Mouse (Mus musculus): Measurements from ENCODE around the gene Vcan.
"Not testable (repeated sequence)": the region's sequence is repeated elsewhere in the genome, so short reads cannot be mapped to it uniquely, and the experiment has no call there.

The Vcan gene

DNA sequence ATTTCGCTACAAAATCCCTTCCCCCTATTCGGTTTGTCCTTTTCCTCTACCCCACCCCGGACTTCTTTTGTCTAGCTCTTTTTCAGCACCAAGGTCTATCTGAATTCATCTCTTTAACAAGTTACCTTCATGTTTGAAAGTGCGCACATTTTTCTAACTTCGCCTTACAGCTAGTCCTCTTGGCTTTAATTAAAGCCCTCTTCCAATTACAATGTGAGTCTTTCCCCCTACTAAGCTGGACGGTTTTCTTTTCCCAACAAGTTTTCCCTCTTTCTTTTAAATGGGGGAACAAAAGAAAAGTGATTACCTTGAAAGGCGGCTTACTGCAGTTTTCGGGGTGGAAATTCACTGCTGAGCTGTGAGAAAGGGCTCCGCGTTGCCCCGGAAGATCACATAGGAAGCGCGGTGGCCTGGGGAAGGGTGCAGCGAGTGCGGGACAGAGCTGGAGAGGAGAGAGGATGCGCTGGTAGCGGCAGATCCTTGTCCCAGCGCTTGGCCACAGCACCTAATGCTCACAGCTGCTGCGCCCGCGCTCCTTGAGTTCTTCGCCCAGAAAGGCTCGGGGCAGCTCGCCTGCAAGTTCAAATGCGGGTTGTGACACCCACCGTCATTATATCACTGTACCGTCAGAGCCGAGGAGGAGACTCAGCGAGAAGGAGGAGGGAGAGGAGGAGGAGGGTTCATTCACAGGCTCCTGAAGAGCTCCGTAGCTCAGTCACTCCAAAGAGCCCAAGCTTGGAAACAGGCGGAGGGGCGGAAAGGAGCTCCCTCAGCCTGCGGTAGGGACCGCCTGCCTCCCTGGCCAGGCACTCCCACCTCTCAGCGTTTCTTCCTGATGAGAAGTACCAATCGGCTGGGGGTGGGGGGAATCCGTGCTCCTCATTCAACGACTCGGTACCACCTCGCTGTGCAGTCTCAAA lies at the start of gene Vcan:
Vcan (minus strand) TSS at position 744 of the 920 bp plus-strand sequence.
- DNase-seq: peak; percentile 52 to 61

DNA sequence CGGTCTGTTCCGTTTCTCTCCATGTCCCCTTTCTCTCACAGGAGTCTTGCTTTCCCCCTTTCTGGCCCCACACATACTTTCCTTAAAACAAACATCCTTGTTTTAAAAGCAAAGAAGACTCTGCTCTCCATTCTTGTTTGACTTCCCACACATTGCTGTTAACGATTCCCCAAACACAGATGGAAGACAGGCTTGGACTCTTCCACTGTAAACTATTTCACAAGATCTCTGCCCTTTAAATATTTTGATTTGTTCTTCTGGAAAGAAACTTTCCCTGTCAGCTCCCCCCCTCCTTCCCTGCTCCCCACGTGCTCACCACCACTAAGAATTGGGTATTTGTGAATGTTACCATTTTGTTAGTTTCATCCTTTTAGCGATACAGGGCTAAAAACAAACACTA lies 49.2 kb upstream of the Vcan start:
- no peak for DNase-seq

- no peak for DNase-seq
These were observed 40.6 kb upstream of the Vcan start for GRCm38 (mm10) chr13:89782886-89783285.

GRCm38 (mm10) chr13:89780276-89780675 lies 38.0 kb upstream of the Vcan start:
- DNase-seq: no peak

DNA sequence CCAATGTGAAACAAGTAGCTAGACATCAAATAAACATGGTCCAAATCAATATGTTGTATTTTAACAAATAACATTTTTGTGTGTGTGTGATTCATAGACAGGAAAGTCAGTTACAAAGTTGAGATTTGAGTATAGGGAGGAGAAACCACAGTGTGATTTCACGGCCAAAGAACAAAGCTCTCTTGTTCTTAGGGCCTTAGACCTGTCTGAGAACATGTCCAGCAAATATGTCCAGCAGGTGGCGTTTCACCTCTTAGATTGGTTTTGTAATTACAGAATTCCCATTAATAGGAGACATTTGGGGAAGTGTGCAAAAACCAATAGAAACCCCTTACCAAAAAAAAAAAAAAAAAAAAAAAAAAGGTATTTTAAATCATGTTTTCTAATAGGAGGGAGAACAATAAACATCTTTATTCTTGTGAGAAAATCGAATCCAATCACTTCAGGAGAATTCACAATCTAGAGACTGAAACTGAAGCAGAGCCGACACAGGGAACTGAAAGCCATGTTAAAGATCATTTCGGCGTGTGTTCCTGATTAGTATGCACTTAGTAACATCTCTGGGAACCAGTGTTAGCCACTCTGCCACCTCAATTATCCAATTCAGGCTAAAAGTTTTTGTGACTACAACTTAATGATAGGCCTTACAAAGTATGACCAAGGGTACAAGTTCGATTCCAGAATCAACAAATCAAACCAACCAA lies 37.1 kb upstream of the Vcan start:
- peak; percentile 87 to 92 for DNase-seq

DNA sequence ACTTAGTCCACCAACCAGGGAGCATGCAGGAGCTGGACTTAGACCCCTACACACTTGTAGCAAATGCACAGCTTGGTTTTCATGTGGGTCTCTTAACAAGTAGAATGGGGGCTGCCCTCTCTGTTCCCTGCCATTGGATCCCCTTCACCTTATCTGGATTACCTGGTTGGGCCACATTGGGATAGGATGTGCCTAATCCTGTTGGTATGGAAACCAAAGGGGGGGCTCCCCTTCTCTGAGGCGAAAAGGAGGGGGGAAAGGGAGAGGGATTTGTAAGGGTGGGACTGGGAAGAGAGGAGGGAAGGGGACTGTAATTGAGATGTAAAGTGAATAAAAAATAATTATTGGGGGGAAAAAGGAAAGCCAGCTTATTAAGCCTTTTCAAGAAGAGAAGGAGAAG lies 35.5 kb upstream of the Vcan start:
- DNase-seq: no peak

DNA sequence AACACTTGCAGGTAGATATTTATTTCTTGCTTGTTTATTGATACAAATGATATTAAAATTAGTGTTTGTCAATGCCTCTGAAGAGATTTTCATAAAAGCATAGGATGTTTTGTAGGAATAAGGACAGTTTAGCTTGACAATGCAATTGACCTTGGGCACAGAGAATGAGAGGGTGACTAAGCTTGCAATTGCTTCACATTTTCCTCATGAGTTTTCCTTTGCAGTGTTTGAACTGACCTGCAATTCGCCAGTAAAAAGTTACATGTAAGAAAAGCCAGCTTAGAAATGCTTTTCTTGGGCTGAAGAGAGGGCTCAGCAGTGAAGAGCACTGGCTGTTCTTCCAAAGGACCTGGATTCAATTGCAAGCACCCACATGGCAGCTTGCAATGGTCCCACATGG lies 34.8 kb upstream of the Vcan start:
- no peak for DNase-seq

DNA sequence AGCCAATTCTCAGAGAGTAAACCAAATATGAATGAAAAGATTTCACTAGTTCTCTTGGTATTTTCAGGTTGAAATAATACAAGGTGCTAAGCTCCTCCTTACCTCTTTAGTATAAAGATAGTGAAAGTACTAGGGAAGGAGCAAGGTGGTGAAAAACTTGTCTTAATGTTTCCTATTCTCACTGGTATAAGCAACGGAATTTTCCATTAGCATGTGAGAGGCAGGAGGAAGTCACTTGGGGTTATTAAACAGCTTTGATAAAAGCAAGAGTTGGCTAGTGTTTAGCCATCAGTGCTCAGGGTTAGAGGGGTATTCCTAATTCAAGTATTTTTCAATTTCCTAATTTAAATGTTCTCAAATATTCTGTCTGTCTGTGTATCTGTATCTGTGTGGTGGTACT lies 24.2 kb upstream of the Vcan start:
- DNase-seq: no peak

- no peak for DNase-seq
These were observed 23.7 kb upstream of the Vcan start for GRCm38 (mm10) chr13:89765966-89766365.

DNA sequence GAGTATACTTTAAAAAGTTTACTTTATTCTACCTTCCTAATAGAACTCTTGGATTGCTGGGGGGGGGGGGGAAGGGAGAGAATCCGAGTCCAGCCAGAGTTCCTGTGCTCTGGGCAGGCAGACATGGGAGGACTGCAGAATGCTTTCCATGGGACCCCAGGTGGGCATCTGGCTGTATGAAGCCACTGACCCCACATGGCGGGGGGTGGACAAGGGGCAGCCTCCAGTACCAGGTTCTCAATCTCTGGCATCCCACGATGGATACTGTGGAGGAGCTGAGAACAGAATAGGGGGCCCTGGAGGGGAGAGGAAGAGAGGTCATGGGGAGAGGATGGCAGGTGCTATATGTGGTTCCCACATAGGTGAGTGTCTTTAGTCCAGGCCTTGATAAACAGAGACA lies 20.0 kb upstream of the Vcan start:
- DNase-seq: no peak

GRCm38 (mm10) chr13:89756347-89756746 lies 14.0 kb upstream of the Vcan start:
- DNase-seq: no peak

DNA sequence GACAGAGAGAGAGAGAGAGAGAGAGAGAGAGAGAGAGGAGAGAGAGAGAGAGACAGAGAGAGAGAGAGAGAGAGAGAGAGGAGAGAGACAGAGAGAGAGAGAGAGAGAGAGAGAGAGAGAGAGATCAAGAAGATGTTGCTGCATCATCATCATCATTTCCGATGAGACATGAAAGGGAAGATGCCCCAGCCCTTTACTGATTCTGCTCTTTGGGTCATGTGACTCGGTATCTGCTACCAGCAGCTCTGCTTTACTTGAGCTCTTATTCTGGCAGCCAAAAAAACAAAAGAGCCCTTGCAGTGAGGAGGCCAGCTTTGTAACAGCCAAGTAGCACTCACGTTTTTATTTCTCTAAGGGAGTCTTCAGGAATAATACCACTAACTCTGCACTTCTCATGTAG lies 8.3 kb upstream of the Vcan start:
- DNase-seq: not testable (repeated sequence)

GRCm38 (mm10) chr13:89743201-89743600 lies 892 bp upstream of the Vcan start:
- DNase-seq: no peak

DNA sequence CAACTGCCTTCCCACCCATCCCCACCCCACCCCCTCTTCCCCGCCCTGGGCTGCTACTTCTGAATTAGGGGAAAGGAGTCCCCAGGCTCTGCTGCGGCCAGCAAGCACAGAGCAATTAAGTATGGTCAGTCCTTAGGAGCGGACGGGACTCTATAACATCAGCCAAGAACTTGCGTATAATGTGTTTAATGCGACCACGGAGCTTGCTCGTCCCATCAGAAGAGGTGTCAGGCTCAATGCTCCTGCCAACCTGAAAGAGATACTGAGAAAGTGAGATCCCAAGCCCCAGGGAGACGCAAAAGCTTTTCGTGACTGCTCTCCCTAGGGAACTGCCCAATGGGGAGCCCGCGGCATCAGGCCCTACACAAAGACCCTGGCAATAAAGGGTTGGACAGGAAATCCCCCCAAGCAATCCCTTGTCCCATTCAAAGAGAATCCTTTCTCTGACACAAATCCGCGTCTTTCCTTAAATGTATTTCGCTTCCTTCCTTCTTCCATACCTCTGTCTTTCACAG lies 434 bp upstream of the Vcan start:
- peak; percentile 25 to 31 for DNase-seq

GRCm38 (mm10) chr13:89741116-89741551 lies 1.2 kb downstream of the Vcan start:
- DNase-seq: peak; percentile 69 to 74

- peak; percentile 81 to 87 for DNase-seq
These were observed 1.8 kb downstream of the Vcan start for GRCm38 (mm10) chr13:89740243-89741115.

GRCm38 (mm10) chr13:89739696-89740242 lies 2.5 kb downstream of the Vcan start:
- DNase-seq: no peak

GRCm38 (mm10) chr13:89738776-89739695 lies 3.3 kb downstream of the Vcan start:
- peak; percentile 77 to 81 for DNase-seq

- DNase-seq: no peak
These were observed 4.0 kb downstream of the Vcan start for GRCm38 (mm10) chr13:89738275-89738674.

DNA sequence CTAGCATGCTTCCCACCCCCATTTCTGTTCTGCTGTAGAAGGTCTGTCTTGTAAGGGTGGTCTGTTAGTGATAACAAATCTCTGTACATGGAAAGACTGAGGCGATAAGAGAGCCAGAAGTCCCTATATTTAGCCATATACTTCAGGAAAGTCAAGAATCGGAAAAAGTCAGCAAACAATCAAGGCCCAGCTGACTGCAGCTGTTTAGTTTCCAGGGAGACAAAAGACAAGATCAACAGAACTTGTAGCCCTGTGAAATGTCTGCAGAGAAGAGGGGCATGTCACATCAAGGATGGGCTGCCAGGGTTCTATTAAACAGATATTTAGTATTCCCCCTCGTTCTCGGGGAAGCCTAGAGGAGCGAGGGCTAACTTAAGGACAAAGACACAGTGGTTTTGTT lies 7.2 kb downstream of the Vcan start:
- DNase-seq: no peak

DNA sequence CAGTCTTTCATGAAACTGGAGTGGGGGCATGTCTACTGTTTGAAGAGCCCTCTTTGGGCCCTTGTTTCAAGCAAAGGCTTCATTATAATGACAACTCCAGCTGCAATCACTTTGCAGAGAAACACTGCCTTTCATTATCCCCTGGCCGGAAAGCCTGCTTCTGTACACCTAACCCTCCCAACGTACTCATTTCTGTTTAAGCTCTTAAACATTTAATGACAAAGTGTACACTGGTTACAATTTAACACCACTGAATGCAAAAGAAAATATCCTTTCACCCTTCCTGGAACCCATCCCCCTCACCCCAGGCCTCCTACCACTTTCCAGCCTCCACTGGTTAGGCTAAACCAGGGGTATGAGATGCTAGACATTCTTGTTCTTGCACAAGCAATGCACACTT lies 15.8 kb downstream of the Vcan start:
- DNase-seq: no peak
